Mouse (Mus musculus) right cerebral cortex, postnatal 36 days (tissue): ENCODE measurements around the gene Ces5a.
"Not testable (repeated sequence)": the region's sequence is repeated elsewhere in the genome, so short reads cannot be mapped to it uniquely, and the experiment has no call there.

Experiments used
- DNase-seq, 2 experiments: peaks; one replicate each; pipeline ENCODE4 v3.0.0; 2022; ENCODE audit warnings: low spot score in 2 of 2, mixed read lengths in 1 of 2

Ces5a gene

DNA sequence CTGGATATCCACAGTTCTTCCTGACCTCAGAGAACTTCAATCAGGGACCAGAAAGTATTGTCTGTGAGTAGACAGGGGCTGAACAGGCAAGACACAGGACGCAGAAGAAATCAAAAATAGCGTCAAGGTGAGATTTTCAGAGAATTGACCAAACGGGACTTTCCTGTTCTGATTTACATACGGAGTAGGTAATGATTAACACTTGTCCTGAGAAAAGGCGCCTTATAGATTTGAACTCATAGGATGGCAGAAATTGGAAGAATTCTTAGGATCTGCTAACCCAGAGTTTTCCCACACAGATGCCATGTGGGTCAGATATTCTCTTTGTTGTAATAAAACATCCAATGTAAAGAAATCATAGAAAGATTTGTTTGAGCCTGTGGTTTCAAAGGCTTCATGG is at the start of gene Ces5a:
Ces5a (minus strand) TSS at position 101 of the 400 bp plus-strand sequence.
- DNase-seq: no peak

GRCm38 (mm10) chr8:93572841-93573240 is 37.2 kb upstream of the Ces5a start:
- no peak for DNase-seq

- no peak for DNase-seq
Observed at GRCm38 (mm10) chr8:93572095-93572501, 36.5 kb upstream of the Ces5a start.

GRCm38 (mm10) chr8:93571369-93571985 is 35.8 kb upstream of the Ces5a start:
- peak; percentile 34 to 63 for DNase-seq

- peak in 1 of 2 experiments; percentile 50 for DNase-seq
Observed at GRCm38 (mm10) chr8:93570186-93570530, 34.5 kb upstream of the Ces5a start.

DNA sequence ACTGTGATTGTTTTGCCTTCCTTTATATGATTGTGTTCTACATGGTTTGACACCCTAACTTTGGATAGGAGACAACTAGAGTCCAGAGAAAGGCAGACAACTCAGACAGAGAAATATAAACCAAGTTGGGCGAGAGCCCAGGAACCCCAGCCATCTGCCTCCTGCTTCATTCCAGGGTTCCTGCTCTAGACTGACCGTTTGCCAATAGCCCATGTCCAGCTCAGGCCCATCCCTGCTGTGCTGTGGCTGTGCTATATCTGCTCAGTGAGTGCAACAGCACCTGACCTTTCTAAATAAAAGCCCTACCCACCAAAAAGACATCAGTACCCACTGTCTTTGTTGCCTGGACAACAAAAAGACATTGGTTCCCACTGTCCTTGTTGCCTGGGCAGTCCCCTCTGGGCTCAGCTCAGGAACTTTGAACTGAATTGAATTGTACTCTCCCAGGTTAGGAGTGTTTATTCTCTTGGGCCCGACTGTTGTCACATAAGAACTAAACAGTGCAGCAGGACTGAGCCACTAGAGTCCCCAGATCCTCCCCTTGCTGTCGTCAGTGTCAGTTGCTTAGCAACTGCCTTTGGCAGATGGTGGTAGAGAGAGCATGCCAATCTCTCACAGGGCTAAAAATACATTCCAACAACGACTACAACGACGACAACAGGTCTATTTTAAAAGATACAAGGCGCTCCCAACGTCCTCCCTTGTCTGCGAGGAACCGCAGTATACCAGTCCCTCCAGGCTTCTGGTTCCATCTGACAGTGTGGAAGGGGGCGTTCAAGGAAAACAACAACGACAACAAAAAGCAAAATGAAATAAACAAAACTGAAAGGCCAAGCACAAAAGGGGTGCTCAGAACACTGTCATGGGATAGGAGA is 33.9 kb upstream of the Ces5a start:
- DNase-seq: peak; percentile 78 to 89

DNA sequence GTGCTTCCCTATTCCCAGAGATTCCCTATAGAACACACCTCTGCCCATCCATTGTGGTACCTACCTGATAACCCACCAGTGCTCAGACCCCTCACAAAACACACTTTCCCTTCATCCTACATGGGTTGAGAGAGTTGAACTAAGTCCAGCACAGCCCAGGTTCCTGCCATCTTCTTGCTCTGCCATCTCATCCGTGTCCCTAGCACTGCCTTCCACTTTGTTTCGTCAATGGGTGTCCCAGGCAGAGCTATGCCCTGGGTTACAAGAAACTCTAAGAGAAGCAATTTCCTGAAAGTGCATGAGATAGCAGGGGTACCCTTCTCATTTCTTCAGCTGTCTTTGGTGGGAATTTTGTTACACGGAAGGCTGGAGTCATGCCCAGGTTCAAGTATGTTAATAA is 33.0 kb upstream of the Ces5a start:
- no peak for DNase-seq

GRCm38 (mm10) chr8:93567086-93567485 is 31.5 kb upstream of the Ces5a start:
- DNase-seq: no peak

GRCm38 (mm10) chr8:93564634-93565033 is 29.0 kb upstream of the Ces5a start:
- DNase-seq: no peak

DNA sequence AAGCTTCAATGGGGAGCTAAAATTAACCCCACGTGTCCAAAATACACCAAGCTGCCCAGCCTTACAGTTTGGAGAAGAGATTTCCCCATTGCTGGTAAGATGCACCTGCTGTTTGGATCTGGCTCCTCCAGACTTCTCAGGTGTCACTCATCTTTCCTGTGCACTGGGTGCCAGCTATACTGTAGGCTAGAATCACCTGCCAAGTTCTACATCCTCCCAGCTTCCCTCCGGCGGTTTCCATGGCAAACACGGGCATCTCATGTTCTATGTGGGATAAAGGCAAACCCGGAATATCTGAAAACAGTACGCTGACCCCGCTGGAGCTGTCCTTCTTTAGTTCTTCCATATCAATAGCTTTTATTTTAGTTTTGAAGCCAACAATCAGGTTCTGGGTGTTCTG is 27.9 kb upstream of the Ces5a start:
- no peak for DNase-seq

DNA sequence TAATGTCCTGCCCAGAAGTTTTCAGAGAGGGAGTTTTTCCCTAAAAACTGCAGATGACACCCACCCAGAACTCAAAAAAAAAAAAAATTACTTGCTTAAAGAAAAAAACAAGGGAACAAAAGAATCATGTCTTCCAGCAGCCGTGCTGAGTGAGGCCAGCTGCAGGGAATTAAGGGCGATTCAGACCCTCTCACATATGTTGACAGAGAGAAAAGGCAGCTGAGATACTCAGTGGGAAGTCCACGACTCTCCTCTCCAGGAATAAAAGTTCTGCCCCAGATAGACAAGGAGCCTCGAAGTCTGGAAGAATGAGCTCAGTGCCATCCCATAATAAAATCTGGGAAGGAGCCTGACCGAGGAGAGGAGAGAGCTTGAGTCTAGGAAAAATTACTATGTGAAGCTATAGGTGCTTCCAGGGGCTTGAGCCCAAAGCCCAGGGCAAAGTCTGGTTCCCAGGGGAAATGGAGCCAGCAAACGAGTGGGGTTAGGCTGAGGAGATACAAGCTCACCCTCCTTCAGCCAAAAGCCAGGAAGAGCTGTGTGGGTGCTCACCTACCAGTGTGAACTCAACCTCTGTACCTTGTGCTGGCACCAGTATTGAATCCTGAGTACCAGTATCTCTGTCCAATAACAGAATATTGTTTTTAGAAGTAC is 27.1 kb upstream of the Ces5a start:
- no peak for DNase-seq

- peak in 1 of 2 experiments; percentile 71 for DNase-seq
Observed at GRCm38 (mm10) chr8:93561271-93561670, 25.6 kb upstream of the Ces5a start.

GRCm38 (mm10) chr8:93559696-93560095 is 24.1 kb upstream of the Ces5a start:
- no peak for DNase-seq

DNA sequence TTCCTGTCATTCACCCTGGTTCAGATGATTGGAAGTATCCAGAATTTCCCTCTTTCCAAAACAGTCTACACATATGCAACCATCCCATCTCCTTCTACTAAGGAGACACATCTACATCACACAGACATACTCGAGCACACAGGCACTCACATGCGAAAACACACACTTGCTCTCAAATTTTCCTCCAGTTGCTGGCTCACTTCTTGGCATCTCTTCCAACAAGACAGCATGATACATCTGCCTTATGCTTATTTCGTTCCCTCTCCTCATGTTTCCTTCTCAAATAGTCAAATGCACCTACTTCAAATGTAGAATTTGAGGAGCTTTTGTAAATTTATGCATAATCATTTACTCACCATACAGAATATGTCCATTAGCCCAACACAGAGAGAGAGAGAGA is 33.0 kb downstream of the Ces5a start:
- DNase-seq: no peak

DNA sequence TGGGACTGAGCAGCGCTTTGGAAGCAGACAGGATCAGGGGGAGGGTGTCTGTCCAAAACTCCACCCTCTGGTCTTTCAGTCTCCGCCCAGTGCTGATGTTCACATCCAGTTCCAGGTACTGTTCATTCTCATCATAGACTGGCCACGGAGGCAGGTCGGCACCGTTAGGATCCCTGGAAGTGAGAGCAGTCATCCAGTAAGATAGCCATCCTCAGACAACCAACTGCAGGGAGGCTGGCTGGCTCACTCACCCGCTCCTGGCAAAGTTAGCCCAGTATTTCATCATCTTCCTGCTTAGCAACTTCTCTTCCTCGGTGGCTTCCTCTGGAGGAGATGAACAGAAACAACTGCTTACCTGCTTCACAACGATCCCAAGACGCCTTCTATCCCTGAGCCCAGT is 36.2 kb downstream of the Ces5a start:
- no peak for DNase-seq

DNA sequence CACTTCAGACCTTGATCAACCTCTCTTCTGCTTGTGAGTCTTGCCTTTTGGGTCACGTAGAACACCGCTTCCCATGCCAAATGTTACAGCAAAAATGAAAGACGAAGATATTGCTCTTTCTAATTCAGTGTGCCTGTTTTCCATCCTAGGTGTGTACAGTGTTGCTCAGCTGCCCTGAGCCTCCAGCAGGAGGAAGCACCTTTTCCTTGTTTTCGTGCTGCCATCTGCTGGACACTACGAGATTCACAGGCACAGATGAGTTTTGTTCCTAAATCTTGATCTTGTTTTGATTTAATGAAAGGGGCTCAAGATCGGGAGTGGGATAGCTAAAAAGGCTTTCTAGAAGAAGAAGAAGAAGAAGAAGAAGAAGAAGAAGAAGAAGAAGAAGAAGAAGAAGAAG is 40.3 kb downstream of the Ces5a start:
- DNase-seq: peak; percentile 26 to 30

GRCm38 (mm10) chr8:93488743-93489142 is 46.9 kb downstream of the Ces5a start:
- no peak for DNase-seq

DNA sequence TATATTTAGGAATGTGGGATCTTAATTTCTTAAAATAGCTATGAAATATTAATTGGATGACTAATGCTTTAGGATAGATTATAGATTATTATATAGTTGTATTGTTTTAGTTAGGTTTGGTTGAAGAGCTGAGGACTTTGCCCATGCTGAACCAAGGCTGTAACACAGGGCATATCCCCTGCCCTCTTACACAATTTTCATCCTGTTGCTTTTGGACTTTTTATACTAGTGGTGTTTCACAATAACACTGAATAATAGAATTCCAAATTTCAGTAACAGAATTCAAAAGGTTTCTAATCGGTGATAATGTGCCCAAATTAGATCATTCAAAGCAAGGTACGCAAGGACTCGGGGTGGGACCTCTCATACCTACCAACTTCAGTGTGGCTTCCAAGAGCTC is 57.4 kb downstream of the Ces5a start:
- DNase-seq: no peak

DNA sequence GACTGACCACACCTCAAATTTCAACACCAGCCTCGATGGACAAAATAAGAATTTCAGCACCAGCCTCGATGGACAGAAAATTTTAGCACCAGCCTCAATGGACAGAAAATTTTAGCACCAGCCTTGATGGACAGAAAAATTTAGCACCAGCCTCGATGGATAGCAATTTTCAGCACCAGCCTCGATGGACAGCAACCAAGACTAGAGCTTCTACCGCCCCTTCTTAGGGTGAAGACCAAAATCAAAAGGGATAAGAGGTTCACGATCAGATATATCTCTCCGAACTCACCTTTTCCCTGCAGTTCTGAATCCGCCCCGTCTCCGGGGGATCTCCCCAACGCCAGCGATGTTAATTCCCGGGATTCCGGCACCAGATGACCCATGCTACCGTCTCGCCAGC is 65.9 kb downstream of the Ces5a start:
- DNase-seq: not testable (repeated sequence)

DNA sequence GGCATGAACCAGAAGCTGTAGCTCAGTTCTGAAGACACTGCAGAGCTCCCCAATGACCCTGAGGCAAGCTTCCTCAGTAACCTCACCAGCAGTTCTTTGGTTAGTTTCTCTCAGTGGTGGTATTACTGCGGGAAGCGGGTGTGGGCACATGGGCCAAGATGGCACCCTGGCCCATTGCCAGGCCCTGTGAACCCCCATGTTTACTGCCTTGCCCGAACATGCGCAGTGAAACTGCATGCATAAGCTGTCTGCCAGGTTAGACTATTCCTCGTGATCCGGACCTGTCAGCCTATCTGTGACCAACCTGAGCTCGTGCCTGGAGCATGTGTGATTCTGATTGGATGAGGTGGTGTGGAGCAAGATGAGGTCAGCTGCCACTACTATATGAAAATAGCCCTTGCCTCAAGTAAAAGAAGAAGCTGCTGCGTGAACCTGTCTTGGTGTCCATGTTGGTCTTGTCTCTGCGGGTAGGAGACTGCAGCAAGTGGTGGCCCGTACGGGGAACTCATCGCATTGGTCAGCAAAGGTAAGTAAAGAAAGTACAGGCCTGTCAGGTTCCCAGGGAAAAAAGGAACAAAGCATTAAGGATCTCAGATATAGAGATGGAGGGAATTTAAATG is 81.3 kb downstream of the Ces5a start:
- DNase-seq: no peak
